Mouse (Mus musculus): ENCODE results near the gene Nfkb2. TPM values are rescaled to one million over a fixed set of nuclear protein-coding genes. Genes with fewer than 3 reads are reported as not detected.

Gene Nfkb2
- polyA plus RNA-seq, 1 experiment from 2014 or later: 7.7 TPM

DNA sequence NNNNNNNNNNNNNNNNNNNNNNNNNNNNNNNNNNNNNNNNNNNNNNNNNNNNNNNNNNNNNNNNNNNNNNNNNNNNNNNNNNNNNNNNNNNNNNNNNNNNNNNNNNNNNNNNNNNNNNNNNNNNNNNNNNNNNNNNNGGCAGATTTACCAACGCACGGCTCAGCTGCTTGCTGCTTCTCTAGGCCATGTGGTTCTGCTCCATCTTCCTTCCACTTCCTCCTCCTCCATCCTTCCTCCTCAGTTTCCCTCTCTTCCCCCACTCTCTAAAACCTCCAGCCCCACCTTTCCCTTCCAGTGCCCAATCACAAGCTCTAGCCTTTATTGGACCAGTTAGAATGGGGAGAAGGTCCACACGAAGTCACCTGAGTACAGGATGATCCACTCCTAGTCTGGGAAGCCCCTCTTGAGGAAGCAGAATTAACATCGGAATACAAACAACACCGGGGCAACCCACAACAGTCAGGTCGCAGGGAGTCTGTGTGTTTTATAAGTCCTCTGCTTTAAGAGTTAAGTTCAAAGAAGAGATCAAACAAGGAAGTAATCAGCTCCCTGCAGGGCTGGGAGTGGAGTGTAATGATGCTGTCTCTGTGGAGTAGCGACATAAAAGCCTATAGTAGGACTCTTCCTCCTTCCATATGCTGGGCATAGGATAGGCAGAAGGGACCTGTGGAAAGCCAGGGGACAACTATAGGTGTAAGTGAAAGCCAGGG lies 40.7 kb downstream of the Nfkb2 start:
- 15% methylated on average over 7 of the region's 7 CpGs for WGBS
- Histone ChIP-seq H3K9ac (no peak overlapping the region), H3K4me2 (no peak overlapping the region), H3K27ac (ENCODE audit: low read depth) (no peak overlapping the region), H3K36me3 (ENCODE audit: insufficient read depth) (no peaks in the 10 kb centered on the region), H3K4me1 (ENCODE audit: insufficient read depth) (0 out of 2 replicates have a peak, but pooled peaks cover 4% of the 10 kb centered on the region), H3K27me3 (ENCODE audit: insufficient read depth, low read length) (no peaks in the 10 kb centered on the region), H3K4me3 (ENCODE audit: low read depth, low read length) (no peak overlapping the region), H3K9me3 (ENCODE audit: low read depth, low read length) (no peaks in the 10 kb centered on the region)
- DNase-seq (no peak), ATAC-seq (ENCODE audit: insufficient read depth) (no peak)
- TF ChIP-seq CTCF (IDR thresholded peaks at IDR 0.05; ENCODE audit: low read depth): no peak

DNA sequence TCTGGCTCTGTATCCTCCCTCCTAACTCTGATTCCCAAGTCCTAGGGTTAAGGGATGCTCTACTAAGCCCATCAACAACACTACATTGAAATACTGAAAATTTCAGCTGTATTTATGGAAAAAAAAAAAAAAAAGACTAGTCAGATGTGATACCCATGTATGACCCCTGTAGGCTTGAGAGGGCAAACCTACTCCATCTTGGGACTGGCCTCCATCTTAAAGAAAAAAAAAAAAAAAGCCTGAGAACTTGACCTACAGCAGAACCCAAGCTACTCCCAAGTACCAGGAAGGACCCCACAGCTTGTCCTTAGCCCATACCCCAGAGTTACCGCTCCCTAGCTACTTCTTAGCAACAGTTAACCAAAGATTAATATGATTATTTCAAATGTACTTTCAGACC lies 43.0 kb downstream of the Nfkb2 start:
- Histone ChIP-seq H3K9me3 (ENCODE audit: low read depth, low read length) (no peaks in the 10 kb centered on the region), H3K4me2 (no peak overlapping the region), H3K27me3 (ENCODE audit: insufficient read depth, low read length) (no peaks in the 10 kb centered on the region), H3K36me3 (ENCODE audit: insufficient read depth) (no peaks in the 10 kb centered on the region), H3K27ac (ENCODE audit: low read depth) (no peak overlapping the region), H3K4me1 (ENCODE audit: insufficient read depth) (0 out of 2 replicates have a peak, but pooled peaks cover 4% of the 10 kb centered on the region), H3K4me3 (ENCODE audit: low read depth, low read length) (no peak overlapping the region), H3K9ac (no peak overlapping the region)
- WGBS: 97% methylated on average over 1 of the region's 1 CpGs
- TF ChIP-seq CTCF (IDR thresholded peaks at IDR 0.05; ENCODE audit: low read depth): no peak
- ATAC-seq (ENCODE audit: insufficient read depth): no peak
- no peak for DNase-seq

DNA sequence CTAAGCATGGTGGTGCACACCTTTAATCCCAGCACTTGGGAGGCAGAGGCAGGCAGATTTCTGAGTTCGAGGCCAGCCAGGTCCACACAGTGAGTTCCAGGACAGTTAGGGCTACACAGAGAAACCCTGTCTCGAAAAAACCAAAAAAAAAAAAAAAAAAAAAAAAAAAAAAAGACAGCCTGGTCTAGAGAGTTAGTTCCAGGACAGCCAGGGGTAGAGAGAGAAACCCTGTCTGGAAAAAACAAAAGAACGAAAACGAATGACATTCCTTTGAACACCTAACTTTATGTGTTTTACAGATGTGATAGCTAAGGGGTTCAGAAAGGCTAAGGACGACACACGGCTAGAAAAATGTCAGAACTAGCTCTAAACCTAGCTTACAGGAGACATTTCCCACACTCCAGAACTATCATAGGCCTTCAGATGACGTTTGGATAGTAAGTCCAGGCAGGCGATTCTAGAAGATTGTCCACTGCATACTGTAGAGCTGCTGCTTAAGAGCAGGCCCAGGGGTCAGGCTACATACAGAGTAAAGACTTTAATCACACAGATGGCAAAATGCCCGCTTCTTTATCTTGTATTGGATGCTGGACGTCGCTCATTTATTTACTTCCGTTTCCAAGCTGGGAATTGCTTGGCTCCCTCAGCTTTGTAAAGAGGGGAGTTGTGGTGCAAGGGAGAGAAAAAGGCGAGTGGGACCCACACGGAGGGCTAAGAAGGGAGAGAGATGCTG lies 44.0 kb downstream of the Nfkb2 start:
- 0 out of 2 replicates have a peak, but pooled peaks cover 4% of the 10 kb centered on the region for H3K4me1 ChIP-seq (ENCODE audit: insufficient read depth)
- DNase-seq (peak; percentile 73), ATAC-seq (ENCODE audit: insufficient read depth) (peak; percentile 15; the same call in 1 of the 2 replicates)
- no peaks in the 10 kb centered on the region for H3K9me3 ChIP-seq (ENCODE audit: low read depth, low read length)
- WGBS: 26% methylated on average over 14 of the region's 14 CpGs
- H3K9ac ChIP-seq: peak overlapping the region; percentile 74
- peak overlapping the region; percentile 77; the same call in 1 of the 2 replicates for H3K27ac ChIP-seq (ENCODE audit: low read depth)
- H3K4me3 ChIP-seq (ENCODE audit: low read depth, low read length): peak overlapping the region; percentile 65
- no peak for TF ChIP-seq CTCF (IDR thresholded peaks at IDR 0.05; ENCODE audit: low read depth)
- H3K27me3 ChIP-seq (ENCODE audit: insufficient read depth, low read length): no peaks in the 10 kb centered on the region
- peak overlapping the region; percentile 94 for H3K4me2 ChIP-seq
- no peaks in the 10 kb centered on the region for H3K36me3 ChIP-seq (ENCODE audit: insufficient read depth)

DNA sequence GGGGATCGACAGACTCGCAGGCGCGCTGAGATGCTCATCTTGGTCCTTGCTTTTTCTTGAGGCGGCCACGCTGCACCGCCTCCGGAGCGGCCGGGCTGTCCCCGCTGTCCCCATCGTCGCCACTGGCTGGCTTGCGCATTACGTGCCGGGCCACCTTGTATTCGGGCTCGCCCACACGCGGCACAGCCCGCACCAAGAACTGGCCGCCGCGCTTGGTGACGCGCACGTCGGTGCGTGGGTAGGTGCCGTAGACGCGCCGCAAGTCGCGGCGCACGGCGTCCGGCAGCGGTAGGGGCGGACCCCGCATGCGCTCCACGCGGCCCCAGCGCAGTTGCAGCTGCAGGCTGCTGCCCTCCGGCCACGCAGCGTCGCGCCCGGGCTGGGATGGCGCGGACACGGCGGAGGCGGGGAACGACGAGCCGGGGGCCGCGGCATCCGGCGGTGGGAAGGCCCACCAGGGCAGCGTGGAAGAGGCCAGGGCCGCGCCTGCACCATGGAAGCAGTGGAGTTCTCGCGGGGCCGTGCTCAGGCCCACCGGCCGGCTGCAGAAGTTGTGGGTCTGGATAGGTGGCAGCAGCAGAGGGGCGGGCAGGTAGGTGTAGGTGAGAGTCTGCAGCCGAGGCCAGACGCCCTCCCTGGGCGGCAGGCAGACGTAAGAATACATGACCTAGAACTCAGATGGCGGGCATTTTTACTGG lies 44.8 kb downstream of the Nfkb2 start:
- H3K9me3 ChIP-seq (ENCODE audit: low read depth, low read length): no peaks in the 10 kb centered on the region
- H3K4me3 ChIP-seq (ENCODE audit: low read depth, low read length): peak overlapping the region; percentile 65
- peak overlapping the region; percentile 94 for H3K4me2 ChIP-seq
- ATAC-seq (ENCODE audit: insufficient read depth) (peak; percentile 87), DNase-seq (peak; percentile 85)
- WGBS: under 1% methylated on average over 72 of the region's 78 CpGs
- TF ChIP-seq CTCF (IDR thresholded peaks at IDR 0.05; ENCODE audit: low read depth): no peak
- H3K9ac ChIP-seq: peak overlapping the region; percentile 74
- H3K27ac ChIP-seq (ENCODE audit: low read depth): peak overlapping the region; percentile 77
- H3K27me3 ChIP-seq (ENCODE audit: insufficient read depth, low read length): no peaks in the 10 kb centered on the region
- H3K36me3 ChIP-seq (ENCODE audit: insufficient read depth): no peaks in the 10 kb centered on the region
- 0 out of 2 replicates have a peak, but pooled peaks cover 4% of the 10 kb centered on the region for H3K4me1 ChIP-seq (ENCODE audit: insufficient read depth)

DNA sequence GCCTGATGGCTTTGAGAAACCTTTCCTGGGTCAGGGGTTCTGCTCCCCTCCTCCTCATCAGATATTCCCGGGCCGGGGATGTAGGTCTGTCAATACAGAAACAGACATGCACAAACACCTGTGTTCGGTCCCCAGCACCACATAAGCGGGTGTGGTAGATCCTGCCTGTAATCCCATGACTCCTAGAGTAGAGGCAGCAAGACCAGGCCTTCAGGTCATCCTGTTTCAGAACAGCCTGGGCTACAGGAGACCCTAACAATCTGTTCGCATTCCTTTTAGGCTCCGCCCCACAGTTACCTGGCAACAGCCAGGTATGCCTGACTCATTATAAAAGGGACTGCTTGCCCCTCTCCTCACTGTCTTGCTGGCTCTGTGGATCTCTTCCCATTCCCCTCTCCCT lies 45.4 kb downstream of the Nfkb2 start:
- WGBS: 27% methylated on average over 6 of the region's 6 CpGs
- ATAC-seq (ENCODE audit: insufficient read depth): peak; percentile 57

DNA sequence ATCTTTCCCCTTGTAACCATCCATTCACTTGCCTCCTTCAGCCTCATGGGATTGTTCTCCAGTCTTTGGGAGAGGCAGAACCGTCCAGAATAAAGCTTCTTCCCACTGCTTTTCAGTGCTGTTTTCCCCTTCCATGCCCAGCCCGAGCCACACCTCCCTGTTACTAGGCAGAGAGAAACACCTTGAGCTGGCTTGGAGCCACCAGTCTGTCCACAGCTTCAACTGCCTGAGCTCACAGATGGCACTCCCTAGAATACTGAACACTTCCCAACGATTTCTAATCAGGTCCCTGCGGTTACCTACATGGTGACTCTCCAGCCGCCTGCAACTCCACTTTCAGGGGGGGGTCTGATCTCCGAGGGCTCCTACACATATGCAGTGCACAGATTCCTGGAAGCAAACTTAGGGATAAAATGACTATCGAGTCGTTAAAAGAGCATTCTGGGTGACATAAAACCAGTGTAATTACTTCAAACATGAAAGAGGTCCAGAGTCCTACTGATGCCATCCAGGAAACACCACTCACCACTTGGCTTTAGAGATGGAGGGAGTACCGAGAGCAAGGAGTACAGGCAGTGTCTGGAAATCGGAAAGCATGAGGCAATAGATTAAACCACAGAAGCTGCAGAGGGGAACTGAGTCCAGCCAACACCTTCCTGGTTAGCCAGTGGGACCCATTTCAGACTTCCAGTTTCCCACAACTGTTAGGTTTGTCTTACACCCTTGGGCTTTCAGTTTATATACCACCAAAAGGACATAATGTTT lies 46.2 kb downstream of the Nfkb2 start, which contains the start of gene 2310034G01Rik:
TSS of gene 2310034G01Rik (minus strand) at position 135 of the 765 bp plus-strand sequence.
- peak; percentile 15 for DNase-seq
- H3K4me2 ChIP-seq: peak within 1 kb of the TSS; percentile 94

More for the DNA sequence above, 45.4 kb downstream of the Nfkb2 start:
- H3K9ac ChIP-seq: peak overlapping the region; percentile 74
- peak overlapping the region; percentile 65 for H3K4me3 ChIP-seq (ENCODE audit: low read depth, low read length)
- H3K27me3 ChIP-seq (ENCODE audit: insufficient read depth, low read length): no peaks in the 10 kb centered on the region
- no peaks in the 10 kb centered on the region for H3K36me3 ChIP-seq (ENCODE audit: insufficient read depth)
- DNase-seq: peak; percentile 21
- H3K4me2 ChIP-seq: peak overlapping the region; percentile 94
- no peaks in the 10 kb centered on the region for H3K9me3 ChIP-seq (ENCODE audit: low read depth, low read length)
- H3K27ac ChIP-seq (ENCODE audit: low read depth): peak overlapping the region; percentile 77; the same call in 1 of the 2 replicates
- TF ChIP-seq CTCF (IDR thresholded peaks at IDR 0.05; ENCODE audit: low read depth): no peak
- 0 out of 2 replicates have a peak, but pooled peaks cover 4% of the 10 kb centered on the region for H3K4me1 ChIP-seq (ENCODE audit: insufficient read depth)

More for the DNA sequence above, 46.2 kb downstream of the Nfkb2 start, which contains the start of gene 2310034G01Rik:
- no peak for TF ChIP-seq CTCF (IDR thresholded peaks at IDR 0.05; ENCODE audit: low read depth)
- Histone ChIP-seq H3K4me3 (ENCODE audit: low read depth, low read length) (peak within 1 kb of the TSS; percentile 65), H3K27ac (ENCODE audit: low read depth) (peak within 1 kb of the TSS; percentile 77), H3K27me3 (ENCODE audit: insufficient read depth, low read length) (no peaks in the 10 kb centered on the region), H3K9me3 (ENCODE audit: low read depth, low read length) (no peaks in the 10 kb centered on the region), H3K4me1 (ENCODE audit: insufficient read depth) (0 out of 2 replicates have a peak, but pooled peaks cover 4% of the 10 kb centered on the region), H3K36me3 (ENCODE audit: insufficient read depth) (no peaks in the 10 kb centered on the region), H3K9ac (peak within 1 kb of the TSS; percentile 74)
- 58% methylated on average over 10 of the region's 10 CpGs for WGBS
- ATAC-seq (ENCODE audit: insufficient read depth): no peak
